Mouse (Mus musculus): Measurements from ENCODE around the gene Hist1h4j. TPM values are rescaled to one million over a fixed set of nuclear protein-coding genes. Genes with fewer than 3 reads are reported as not detected.
"Not testable (repeated sequence)": the region's sequence is repeated elsewhere in the genome, so short reads cannot be mapped to it uniquely, and the experiment has no call there.

Hist1h4j gene
- 10 to 100 TPM; 63.1 to 70.2 TPM for total RNA-seq (2021)
- long read RNA-seq, experiment 1: 0 reads
- long read RNA-seq, experiment 2: 0 reads

GRCm38 (mm10) chr13:21734906-21735767, at the start of gene Hist1h4j:
Gene Hist1h4j, plus strand, starts transcription at chr13:21735064.
- DNase-seq: peak; percentile 83

DNA sequence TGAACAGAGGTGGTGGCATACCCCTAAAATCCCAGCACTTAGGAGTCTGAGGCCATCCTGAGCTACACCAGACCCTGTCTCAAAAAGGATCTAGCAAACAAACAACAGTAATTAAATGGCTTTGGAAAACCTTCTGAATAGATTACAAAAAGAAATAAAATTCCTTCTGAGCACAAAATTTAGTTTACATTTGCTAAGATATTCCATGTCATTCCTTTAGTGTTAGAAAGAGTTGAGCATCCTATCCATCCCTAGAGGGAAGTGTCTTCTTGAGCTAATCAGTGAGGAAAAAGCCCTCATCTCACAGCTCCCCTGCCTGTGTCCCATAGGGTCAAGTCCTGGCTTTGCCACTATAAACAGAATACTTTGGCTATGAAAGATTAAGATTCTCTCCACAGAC, 37.1 kb upstream of the Hist1h4j start, which contains the start of gene Olfr1359:
Gene Olfr1359, plus strand, starts transcription at position 301 of the 400 bp plus-strand sequence.
- no peak for DNase-seq

DNA sequence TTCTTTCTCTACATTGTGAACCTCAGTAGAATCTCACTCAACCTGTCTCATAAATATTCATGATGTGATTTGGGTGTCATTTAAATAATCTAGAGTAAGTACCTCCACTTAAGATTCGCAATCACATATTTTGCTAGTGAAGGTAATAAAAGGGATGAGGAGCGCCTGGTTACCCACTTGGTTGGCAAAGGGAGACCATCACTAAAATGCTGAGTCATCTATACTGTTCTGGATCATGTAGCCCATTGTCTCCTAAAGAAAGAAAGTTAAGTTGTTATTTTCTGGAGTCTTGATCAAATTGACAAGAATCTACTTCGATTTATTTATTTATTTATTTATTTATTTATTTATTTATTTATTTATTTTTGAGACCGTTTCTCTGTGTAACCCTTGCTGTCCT, 28.2 kb upstream of the Hist1h4j start:
- no peak for DNase-seq

- peak; percentile 91 for DNase-seq
Observed at GRCm38 (mm10) chr13:21710031-21710711, 24.7 kb upstream of the Hist1h4j start.

DNA sequence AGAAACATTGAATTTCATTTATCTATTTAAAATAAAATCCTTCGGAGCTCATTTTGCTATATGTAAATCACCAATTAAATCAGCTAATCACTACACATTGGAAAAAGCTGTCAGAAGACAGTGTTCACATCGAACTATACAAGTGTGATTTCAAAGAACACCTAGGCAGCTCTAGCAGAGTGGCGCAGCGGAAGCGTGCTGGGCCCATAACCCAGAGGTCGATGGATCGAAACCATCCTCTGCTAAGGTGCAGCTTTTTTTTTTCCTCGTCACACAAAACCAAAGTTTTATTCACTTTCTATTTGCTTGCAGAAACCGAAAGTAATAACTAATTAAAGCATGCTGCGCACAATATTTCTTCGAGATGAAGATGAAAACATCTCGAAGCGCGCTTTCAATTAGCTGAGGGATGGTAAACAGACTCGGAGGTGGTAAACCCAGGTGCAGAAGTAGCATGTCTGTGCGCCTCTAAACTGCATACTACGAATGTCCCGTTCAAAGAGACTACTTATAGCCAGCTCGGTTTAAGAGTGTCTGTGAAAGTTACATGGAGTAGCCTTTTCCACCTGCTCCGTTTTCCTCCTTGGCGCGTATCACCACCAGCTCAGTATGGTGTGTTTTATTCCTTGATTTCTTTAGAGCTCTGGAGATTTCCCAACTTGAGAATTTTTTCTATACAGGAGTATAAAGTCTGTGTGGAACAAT, 23.9 kb upstream of the Hist1h4j start:
- peak; percentile 85 for DNase-seq

GRCm38 (mm10) chr13:21711698-21712097, 23.2 kb upstream of the Hist1h4j start:
- DNase-seq: no peak

GRCm38 (mm10) chr13:21714725-21715124, 20.1 kb upstream of the Hist1h4j start:
- DNase-seq: peak; percentile 71

GRCm38 (mm10) chr13:21715131-21715863, 19.6 kb upstream of the Hist1h4j start:
- peak; percentile 21 for DNase-seq

GRCm38 (mm10) chr13:21715864-21716539, 18.9 kb upstream of the Hist1h4j start, which contains the start of the genes Hist1h2bl and Hist1h2ai:
Gene Hist1h2bl, minus strand, starts transcription at chr13:21716143.
Gene Hist1h2ai, plus strand, starts transcription at chr13:21716422.
- DNase-seq: peak; percentile 83

DNA sequence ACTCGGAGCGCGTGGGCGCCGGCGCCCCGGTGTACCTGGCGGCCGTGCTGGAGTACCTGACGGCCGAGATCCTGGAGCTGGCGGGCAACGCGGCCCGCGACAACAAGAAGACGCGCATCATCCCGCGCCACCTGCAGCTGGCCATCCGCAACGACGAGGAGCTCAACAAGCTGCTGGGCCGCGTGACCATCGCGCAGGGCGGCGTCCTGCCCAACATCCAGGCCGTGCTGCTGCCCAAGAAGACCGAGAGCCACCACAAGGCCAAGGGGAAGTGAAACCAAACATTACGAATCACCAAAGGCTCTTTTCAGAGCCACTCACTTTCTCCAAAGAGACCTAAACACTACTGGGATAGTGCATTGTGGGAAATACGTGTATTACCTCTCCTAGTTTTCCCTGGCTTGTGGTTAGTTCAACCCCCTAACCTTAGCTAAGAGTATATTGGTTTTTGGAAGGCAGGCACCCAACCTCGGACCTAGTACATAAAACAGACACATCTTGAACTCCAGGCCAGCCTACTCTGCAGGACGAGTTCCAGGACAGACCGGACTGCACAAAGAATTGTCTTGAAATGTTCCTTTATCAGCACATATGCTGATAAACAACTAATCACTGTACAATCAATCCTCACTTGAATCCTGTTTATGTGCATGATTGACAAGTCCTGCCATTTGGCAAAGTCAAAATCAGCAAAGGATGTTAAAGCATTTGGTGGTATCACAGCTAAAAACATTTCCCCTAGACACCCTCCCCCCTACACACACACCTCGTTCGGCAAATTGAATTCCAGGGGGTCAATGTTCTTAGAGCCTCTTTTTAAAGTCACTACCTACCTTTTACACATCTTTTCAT, 18.1 kb upstream of the Hist1h4j start:
- DNase-seq: peak; percentile 10

DNA sequence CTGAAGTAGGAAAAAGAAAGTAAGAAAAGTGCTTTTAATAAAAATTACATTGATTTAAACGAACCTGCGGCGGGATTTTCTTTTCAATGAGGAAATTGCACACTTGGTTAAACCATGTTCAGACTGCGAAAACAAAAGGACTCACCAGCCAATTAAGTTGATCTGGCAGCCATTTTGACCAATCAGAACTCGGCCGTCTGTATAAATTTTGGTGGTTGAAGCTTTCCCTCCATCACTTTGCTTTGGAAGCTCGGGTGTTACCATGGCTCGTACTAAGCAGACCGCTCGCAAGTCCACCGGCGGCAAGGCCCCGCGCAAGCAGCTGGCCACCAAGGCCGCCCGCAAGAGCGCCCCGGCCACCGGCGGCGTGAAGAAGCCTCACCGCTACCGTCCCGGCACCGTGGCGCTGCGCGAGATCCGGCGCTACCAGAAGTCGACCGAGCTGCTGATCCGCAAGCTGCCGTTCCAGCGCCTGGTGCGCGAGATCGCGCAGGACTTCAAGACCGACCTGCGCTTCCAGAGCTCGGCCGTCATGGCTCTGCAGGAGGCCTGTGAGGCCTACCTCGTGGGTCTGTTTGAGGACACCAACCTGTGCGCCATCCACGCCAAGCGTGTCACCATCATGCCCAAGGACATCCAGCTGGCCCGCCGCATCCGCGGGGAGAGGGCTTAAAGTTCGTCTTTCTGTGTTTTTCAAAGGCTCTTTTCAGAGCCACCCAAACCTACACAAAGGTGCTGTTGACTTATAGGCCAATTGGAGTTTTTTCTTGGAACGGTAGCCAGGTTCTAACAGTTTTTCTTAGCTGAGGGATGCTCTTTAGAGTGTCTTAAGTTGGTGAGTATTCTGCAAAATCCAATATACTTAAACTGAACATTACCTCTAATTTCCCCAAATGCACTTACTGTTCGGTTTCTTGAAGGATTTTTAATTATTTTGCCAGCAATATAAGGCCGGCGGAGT, 17.2 kb upstream of the Hist1h4j start, which contains the start of gene Hist1h3h:
Gene Hist1h3h, plus strand, starts transcription at position 263 of the 961 bp plus-strand sequence.
- DNase-seq: peak; percentile 89

DNA sequence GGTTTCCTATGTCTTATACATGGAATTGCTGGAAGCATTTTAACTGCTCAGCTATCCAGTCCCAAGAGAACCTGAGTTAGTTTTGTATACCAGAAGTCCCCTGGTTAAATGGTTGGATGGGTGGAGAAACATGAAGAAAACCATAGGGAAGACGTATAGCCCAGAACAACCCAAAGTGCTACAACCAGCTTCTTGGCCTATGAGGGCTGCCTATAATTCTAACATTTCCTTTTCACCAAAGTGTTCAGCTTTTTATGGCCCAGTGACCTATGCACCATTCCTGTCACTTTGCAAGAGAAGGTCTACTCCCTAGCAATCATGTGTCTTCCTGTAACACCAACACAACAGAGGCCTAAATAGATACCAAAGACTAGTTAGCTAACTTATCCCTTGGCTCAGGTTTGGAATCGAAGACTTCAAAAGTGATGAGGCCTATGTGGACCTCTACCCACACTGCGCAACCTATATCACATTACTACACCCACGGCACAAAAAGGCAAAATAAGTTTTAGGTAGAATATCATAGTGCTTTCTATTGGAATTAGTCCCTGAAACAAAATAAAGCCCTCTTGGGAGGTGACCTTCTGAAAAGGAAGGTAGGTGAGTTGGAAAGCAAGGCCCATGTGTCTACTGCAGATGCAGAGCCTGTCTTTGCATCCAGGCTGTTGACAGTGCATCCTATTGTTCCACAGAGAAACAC, 16.3 kb upstream of the Hist1h4j start:
- no peak for DNase-seq

- DNase-seq: not testable (repeated sequence)
Observed at GRCm38 (mm10) chr13:21721107-21721756, 13.6 kb upstream of the Hist1h4j start.

DNA sequence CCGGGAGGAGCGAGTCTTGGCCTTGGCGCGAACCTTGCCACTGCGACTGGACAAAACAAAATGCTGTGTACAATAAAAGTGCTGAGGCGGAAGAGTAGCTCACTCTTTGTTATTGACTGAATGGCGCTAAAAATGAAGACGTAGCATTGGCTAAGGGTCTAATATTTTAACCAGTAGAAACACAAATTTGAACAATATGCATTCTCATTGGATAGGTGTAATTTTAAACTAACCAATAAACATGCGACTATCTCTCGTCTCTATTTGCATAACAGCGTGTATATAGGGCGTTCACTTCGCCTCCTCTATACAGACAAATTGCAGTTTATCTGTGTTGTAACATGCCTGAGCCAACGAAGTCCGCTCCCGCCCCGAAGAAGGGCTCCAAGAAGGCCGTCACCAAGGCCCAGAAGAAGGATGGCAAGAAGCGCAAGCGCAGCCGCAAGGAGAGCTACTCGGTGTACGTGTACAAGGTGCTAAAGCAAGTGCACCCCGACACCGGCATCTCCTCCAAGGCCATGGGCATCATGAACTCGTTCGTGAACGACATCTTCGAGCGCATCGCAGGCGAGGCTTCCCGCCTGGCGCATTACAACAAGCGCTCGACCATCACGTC, 13.0 kb upstream of the Hist1h4j start, which contains the start of gene Hist1h2bm:
Gene Hist1h2bm, plus strand, starts transcription at position 288 of the 616 bp plus-strand sequence.
- peak; percentile 65 for DNase-seq

DNA sequence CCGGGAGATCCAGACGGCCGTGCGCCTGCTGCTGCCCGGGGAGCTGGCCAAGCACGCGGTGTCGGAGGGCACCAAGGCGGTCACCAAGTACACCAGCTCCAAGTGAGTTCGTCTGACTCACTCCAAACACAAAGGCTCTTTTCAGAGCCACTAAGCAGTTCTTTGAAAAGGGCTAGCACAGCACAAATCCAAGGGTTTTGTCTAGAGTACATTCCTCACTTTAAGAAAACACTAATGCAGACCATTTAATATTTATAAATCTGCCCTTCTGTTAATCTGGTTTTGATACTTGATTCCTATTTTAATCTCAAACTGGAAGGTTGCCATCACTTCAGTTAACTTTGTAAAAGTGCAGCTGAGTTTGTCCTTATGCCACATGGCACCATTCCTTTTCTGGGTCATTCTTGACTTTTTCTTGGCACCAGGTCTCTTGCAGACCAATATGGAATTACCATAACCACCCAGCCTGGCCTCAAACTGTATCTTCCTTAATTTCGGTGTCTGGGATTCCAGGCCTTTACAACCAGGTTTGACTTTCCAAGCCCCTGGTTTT, 12.4 kb upstream of the Hist1h4j start:
- DNase-seq: no peak

GRCm38 (mm10) chr13:21722993-21723836, 11.6 kb upstream of the Hist1h4j start:
- no peak for DNase-seq
